Mouse (Mus musculus) thymus, postnatal 10 days (tissue): Measurements from ENCODE around the gene Il23a.
"Not testable (repeated sequence)": the region's sequence is repeated elsewhere in the genome, so short reads cannot be mapped to it uniquely, and the experiment has no call there.

Source experiments
- DNase-seq, 2 experiments: peaks; one replicate each; pipeline ENCODE4 v3.0.0; 2021; ENCODE audit warnings: low spot score in 2 of 2

Il23a gene

DNA sequence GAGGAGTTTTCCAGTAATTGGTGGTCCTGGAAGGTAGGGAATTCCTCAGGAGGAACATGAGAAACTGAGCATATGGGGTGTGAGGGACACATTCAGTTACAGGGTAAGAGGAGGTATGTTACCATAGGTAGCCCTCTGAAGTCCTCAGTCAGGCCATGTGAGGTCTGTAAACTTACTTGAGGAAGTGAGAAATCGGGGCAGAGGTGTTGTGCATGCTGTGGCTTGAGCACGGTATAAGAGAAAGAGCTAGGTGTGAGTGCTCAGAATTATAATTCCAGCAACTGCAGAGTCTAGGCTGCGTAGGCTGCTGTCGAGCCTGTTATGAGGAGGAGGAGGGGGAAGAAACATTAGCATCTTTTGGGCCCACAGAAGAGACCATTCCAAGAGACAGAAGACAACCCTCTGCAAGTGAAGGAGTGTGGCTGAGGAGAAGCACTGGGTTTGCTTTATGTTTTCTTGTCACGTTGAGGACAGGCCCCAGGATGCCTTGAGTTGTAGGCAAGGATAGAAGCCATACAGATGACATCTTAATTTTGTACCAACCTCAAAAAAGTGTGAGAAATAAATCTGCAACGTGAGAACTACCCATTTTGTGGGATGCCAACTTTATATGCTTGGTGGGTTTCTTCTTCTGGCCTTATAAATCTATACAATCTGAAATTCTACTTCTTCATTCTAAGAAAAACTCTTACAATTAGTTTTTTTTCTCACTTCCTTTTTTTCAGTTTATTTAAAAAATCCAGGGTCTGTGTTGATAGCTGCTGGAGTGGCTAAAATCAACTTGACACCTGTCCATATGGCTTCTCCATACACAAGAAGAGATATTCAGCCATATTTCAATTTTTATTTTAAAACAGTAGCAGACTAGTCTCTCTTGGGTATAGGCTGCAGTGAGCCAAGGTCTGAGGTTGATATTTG lies 34.9 kb downstream of the Il23a start:
- DNase-seq: no peak

DNA sequence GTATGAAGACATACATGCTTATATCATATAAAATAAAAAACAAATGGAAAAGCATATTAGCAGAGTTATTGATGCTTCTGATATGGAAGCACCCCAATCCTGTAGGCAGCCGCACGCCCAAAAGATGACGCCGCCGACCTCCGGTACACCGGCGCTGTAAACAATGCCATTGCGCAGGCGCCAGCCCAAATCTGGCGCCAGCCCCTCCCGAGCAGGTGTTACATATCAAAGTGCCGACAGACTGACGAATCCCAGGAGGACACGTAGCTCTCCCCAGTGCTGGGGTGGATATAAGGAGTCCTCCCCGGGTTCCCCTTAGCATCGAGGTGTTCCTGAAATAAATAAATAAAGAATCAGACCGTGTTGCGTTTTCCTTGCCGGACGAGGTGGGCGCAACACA lies 36.3 kb downstream of the Il23a start:
- no peak for DNase-seq

- DNase-seq: not testable (repeated sequence)
These were observed 38.2 kb downstream of the Il23a start for GRCm38 (mm10) chr10:128260376-128260775.

DNA sequence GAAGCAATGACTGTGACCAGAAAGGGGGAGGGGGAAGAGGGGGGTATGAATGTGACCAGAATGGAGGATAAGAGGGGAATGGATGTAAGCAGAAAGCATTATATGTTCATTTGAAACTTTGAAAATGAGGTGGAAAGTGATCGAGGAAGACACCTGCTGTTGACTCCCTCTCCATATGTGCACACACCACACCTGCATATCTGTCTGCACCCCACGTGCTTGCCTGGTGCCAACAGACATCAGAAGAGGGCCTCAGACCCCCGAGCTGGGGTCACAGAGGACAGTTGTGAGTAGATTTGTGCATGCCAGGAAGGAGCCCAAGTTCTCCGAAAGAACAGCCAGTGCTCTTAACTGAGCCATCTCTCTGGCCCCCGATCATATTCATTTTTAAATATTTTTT lies 38.6 kb downstream of the Il23a start:
- no peak for DNase-seq

DNA sequence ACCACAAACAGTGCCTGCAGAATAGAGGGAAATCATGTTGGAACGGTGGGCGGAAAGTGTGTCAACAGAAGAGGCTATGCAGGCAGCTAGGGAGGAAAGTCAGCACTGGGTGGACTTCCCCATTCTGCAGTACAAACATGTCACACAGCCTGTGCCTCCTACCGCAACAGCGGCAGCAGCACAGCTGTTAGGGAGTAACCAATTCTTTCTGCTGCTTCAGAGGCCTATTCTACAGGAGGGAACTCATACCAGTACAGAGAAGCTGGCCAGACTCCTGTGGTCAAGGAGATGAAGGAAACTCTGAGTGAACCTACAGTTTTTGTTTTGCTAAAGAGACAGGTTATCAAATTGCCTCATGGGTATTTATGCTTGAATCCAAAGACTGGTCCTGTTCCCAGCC lies 39.6 kb downstream of the Il23a start:
- DNase-seq: no peak

DNA sequence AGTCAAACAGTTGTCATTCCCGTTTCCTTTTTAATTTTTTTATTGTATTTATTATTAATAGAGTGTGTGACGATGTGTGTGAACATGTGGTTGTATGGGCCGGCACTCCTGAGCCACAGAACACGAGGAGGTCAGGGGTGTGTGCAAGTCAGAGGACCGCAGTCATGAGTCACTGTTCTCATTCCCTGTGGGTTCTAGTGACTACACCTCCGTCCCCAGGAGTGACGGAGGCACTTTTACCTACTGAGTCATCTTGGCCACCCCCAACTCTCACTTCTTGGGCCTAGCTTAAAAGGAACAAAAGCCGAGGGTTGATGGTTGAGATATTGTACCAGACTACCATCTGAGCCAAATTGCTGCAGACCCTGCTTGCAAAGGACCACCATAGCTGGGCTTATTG lies 42.2 kb downstream of the Il23a start:
- DNase-seq: no peak

- no peak for DNase-seq
These were observed 42.6 kb downstream of the Il23a start for GRCm38 (mm10) chr10:128255925-128256324.

GRCm38 (mm10) chr10:128253677-128254255 lies 44.8 kb downstream of the Il23a start, which contains the start of gene Apon:
Apon (plus strand) TSS chr10:128254096.
- no peak for DNase-seq

GRCm38 (mm10) chr10:128250565-128250964 lies 48.0 kb downstream of the Il23a start:
- DNase-seq: no peak

- DNase-seq: no peak
These were observed 51.4 kb downstream of the Il23a start for GRCm38 (mm10) chr10:128247020-128247732.
